Mouse (Mus musculus) cerebellum, postnatal 10 days (tissue): ENCODE measurements around the gene Pou2f1.

Source experiments
- DNase-seq, 2 experiments: peaks; one replicate each; pipeline ENCODE4 v3.0.0; 2021; ENCODE audit warnings: mixed read lengths in 2 of 2

Pou2f1 gene

DNA sequence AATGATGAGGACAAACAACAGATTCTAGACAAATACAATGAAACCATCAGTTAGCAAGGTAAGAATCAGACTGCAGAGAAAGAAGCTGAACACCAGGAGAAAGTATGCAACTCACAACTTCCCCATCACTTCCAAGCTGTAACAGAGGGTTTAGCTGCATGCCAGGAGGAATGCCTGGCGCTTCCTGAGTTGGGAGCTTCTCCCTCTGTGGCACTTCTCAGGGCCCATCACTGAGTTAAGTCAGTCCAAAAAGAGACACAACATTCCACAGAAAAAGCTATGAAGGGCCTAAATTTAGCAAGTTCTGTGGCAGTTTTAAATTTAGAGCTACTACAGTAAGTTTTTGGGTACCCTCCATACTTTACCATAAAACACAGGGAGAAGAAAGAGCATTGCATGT is 59.2 kb downstream of the Pou2f1 start:
- no peak for DNase-seq

- no peak for DNase-seq
Observed at GRCm38 (mm10) chr1:165935466-165935818, 67.0 kb downstream of the Pou2f1 start.

DNA sequence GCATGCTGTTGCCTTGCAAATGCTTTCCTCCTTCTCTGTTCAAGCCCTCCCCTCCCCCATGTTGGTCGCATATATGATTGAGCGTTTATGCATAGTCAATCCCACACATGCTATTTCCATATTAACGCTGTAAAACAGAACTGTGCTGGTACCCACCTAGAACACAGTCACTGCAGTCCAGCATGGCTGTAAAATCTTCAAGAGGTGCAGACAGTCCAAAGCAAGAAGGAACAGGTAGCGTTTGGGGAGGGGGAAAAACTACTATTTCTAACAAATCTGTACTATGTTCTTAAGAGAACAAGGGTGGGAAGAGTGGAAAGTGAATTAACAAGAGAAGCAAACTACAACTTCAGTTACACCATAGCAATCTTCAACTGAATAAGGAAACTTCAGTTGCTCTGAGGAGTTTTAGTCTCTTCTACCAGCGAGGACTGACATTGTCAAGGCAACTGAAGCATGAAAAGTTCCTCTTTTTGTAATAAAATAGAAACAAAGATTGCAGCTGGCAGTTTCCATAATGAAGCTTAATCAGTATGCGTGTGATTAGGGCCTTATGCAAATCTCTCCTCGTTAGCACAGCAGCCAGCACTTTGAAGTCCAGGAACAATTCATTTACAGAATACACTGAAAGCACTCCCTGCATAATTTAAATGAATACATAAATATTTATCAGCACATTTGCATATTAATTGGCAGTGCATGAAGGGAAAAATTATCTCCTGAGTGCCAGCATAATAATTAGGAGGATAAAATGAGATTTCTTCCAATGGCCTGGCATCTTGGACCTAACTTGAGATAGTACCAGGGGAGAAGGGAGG is 67.6 kb downstream of the Pou2f1 start:
- peak; percentile 29 to 39 for DNase-seq

DNA sequence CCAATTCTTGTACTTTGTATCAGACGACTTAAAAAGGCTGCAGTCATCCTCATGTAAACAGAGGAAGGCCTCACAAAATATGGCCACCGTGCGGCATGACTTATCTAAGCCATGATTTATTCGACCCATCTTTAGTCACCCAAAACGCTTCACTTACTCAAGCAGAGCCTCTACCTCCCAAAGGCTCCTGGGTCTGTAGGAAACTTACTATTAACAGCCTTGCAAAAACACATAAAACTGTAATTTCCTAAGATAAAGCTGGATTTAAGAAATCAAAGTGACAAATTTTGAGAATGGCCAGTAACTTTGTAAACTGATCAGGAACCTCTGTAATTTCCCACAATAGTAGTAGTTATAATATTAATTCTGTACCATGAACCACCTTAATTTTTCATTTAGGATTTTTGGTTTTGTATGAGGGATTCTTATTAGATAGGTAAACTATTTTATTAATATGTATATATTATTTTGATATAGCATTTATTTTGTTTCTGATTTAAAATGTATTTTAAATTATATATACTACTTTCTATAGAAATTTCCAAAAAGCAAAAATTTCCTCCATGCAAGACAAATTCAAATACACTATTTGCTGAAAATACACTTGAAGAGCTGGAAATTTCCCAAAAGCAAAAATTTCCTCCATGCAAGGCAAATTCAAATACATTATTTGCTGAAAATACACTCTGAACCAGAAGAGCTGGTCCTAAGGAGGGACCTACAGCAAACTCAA is 68.4 kb downstream of the Pou2f1 start:
- DNase-seq, result no peak

GRCm38 (mm10) chr1:165932842-165933241 is 69.6 kb downstream of the Pou2f1 start:
- no peak for DNase-seq

GRCm38 (mm10) chr1:165930510-165930909 is 72.0 kb downstream of the Pou2f1 start:
- no peak for DNase-seq

- DNase-seq, result no peak
Observed at GRCm38 (mm10) chr1:165927507-165928279, 74.8 kb downstream of the Pou2f1 start.

DNA sequence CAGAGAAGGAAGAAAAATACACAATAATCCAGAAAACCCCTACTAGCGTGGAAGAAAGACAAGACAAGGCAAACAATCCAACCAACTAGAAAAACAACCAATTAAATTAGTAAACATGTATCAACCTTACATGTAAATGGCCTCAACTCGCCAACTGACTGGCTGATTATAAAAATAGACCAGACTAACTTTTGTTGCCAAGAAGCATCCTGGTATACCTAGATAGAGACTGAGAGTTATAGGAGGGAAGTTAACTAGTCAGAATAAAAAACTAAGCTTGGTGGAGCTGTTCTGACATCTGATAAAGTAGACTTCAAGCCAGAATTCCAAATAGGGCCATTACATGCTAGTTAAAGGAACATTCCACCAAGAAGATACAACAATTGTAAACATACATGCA is 77.3 kb downstream of the Pou2f1 start:
- no peak for DNase-seq

GRCm38 (mm10) chr1:165922488-165922887 is 80.0 kb downstream of the Pou2f1 start:
- DNase-seq, result peak; percentile 39 to 53

DNA sequence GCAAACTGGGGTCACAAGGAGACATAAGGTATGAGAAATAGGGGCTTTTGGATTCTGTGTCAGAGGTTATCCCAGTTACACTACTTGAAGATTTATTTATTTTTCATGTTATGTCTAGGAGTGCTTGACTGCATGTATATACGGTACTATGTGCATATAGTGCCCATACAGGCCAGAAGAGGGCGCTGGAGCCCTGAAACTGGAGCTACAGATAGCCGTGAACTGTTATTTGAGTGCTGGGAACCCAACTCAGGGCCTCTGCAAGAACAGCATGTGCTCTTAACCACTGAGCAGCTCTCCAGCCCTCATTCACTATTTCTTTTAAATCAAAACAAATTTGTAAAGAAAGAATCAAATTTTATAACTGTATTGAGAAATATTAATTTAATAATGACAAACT is 81.5 kb downstream of the Pou2f1 start:
- no peak for DNase-seq

GRCm38 (mm10) chr1:165914416-165914801 is 88.1 kb downstream of the Pou2f1 start:
- no peak for DNase-seq

GRCm38 (mm10) chr1:165913720-165914415 is 88.6 kb downstream of the Pou2f1 start:
- DNase-seq, result no peak

DNA sequence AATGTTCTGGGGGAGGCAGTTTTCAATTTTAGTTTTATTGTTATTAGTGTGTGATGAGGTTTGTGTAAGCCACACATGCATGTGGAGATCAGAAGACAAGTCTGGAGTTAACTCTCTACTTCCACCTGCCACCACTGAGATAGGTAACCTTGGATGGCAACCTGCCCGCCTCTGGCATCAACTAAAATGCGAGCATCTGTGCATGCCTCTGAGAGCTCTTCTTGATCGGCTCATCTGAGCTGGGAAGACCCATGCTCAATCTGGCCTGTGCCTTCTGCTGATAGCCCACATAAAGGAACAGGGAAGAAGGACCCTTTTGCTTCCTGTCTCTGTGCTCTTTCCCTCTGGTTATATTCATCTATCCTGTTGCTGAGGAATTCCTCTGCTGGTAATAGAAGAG is 93.0 kb downstream of the Pou2f1 start:
- peak; percentile 83 to 86 for DNase-seq

GRCm38 (mm10) chr1:165908806-165909205 is 93.7 kb downstream of the Pou2f1 start:
- no peak for DNase-seq

DNA sequence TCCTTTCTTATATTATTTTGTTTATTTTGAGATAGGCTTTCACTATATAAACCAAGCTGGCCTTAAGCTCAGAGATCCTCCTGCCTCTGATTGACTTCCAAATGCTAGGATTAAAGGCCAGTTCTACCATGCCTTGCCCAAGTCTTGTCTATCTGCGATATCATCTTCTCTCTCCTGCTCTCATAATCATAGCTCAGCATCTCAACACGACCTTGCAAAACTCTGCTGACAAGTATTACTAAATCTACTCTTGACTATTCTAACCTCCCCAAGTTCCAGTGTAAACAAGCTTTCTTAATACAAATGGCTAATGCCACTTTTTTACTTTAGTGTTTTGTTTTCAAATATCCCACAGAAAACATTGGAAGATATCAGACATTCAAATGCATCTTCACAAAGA is 94.3 kb downstream of the Pou2f1 start:
- no peak for DNase-seq

GRCm38 (mm10) chr1:165903596-165903995 is 98.9 kb downstream of the Pou2f1 start:
- no peak for DNase-seq

- DNase-seq, result no peak
Observed at GRCm38 (mm10) chr1:165891686-165892085, 110.8 kb downstream of the Pou2f1 start.

GRCm38 (mm10) chr1:165882146-165882900 is 120.2 kb downstream of the Pou2f1 start:
- DNase-seq, result no peak

DNA sequence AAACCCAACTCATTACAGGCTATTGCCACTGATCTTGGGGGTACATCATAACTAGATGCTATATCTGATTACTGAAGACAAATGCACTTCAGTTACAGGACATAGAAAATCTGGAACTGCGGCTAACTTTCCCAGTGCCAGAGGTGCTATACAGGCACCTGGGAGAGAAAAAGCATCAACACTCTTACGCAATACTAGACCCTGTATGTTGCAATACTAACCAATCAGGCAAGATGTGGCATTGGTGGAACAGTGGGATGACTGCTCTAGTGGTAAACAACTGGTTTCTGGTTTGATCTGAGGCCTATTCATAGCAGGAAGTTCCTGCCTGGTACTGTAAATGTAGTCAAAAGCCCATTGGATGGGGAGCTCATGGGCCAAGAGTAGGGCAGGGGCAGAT is 123.7 kb downstream of the Pou2f1 start:
- no peak for DNase-seq

DNA sequence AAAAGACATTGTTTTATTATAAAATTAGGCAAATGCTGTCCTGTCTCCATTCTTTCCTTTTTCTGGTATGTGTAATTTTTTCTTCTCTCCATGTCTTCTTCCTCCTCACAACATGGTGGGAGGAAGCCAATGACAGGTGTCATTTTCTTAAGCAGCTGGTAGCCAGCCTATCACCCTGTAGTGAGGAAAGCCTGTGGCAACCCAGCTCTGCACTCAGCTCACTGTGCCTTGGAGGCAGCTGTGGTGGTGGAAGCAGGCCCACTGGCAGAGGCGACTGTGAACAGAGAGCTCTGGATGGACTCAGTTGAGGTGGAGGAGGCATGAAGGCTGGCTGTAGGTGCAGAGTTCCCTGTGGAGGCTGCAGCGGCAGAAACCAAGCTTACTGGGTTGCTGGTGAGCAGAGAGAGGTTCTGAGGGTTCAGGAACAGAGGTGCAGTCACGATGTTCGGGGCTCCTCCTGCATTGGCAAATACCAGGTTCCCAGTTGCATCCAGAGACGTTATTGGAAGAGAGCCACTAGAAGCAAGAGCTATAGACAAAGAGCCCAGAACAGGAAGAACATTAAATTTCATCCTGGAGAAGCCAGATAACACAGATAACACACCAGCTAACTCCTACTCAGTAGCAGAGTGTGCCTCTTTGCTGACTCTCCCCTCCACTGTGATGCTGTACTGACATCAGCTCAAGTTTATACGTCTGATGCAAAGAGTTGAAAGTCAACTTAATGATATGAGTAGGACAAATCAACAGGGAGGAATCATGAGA is 126.8 kb downstream of the Pou2f1 start:
- DNase-seq, result no peak

DNA sequence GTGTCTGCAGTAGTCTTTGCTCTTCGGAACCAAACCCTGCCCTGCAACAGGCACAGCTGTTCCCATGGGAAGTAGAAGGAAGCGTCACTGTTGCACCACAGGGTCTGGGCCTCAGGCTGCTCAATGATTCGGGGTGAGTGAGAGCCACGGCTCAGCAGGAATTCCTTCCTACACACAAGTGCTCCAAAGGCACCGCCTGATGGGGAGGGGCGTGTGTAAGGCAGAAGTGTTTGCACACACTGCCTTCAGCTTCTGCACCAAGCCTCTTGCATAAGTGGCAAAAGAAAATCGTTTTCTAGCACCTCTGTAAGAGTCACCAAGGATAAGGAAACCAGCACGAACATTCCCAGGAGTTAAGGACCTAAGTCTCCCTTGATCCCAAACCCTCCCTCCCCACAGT is 127.8 kb downstream of the Pou2f1 start:
- DNase-seq, result no peak
